Mouse (Mus musculus): ENCODE results near the gene Glis1. TPM values are rescaled to one million over a fixed set of nuclear protein-coding genes. Genes with fewer than 3 reads are reported as not detected.
A peak's percentile ranks its signal among the peaks of the same experiment; 100 is the strongest.

The Glis1 gene
- polyA plus RNA-seq, 1 experiment from 2014 or later = 6.3 TPM

GRCm38 (mm10) chr4:107458907-107459306 lies 24.5 kb downstream of the Glis1 start:
- 89% methylated on average over 17 of the region's 17 CpGs for WGBS
- Histone ChIP-seq H3K9me3 (ENCODE audit: control insufficient read depth, low read length) (no peaks in the 10 kb centered on the region), H3K27me3 (ENCODE audit: control insufficient read depth, insufficient read depth, low read length) (no peaks in the 10 kb centered on the region), H3K9ac (ENCODE audit: low read depth, low read length) (no peak overlapping the region), H3K36me3 (ENCODE audit: control insufficient read depth, insufficient read depth, low read length) (no peaks in the 10 kb centered on the region), H3K4me3 (ENCODE audit: low read depth, low read length) (no peak overlapping the region), H3K27ac (ENCODE audit: low read depth, low read length) (no peak overlapping the region), H3K4me2 (replicated peaks; ENCODE audit: low read depth, low read length) (no peak overlapping the region), H3K4me1 (replicated peaks; ENCODE audit: control insufficient read depth, insufficient read depth, low read length) (0 out of 2 replicates have a peak, but pooled peaks cover 2% of the 10 kb centered on the region)
- ATAC-seq (ENCODE audit: low FRiP score) = no peak
- no peak for DNase-seq (ENCODE audit: low spot score)

GRCm38 (mm10) chr4:107459461-107459860 lies 25.1 kb downstream of the Glis1 start:
- Histone ChIP-seq H3K27me3 (ENCODE audit: control insufficient read depth, insufficient read depth, low read length) (no peaks in the 10 kb centered on the region), H3K27ac (ENCODE audit: low read depth, low read length) (no peak overlapping the region), H3K4me1 (replicated peaks; ENCODE audit: control insufficient read depth, insufficient read depth, low read length) (0 out of 2 replicates have a peak, but pooled peaks cover 2% of the 10 kb centered on the region), H3K9me3 (ENCODE audit: control insufficient read depth, low read length) (no peaks in the 10 kb centered on the region), H3K4me3 (ENCODE audit: low read depth, low read length) (no peak overlapping the region), H3K9ac (ENCODE audit: low read depth, low read length) (no peak overlapping the region), H3K36me3 (ENCODE audit: control insufficient read depth, insufficient read depth, low read length) (no peaks in the 10 kb centered on the region), H3K4me2 (replicated peaks; ENCODE audit: low read depth, low read length) (no peak overlapping the region)
- 84% methylated on average over 2 of the region's 2 CpGs for WGBS
- DNase-seq (ENCODE audit: low spot score) (no peak), ATAC-seq (ENCODE audit: low FRiP score) (no peak)

- H3K36me3 ChIP-seq (ENCODE audit: control insufficient read depth, insufficient read depth, low read length) = no peaks in the 10 kb centered on the region
- no peak overlapping the region for H3K4me3 ChIP-seq (ENCODE audit: low read depth, low read length)
- no peak overlapping the region for H3K27ac ChIP-seq (ENCODE audit: low read depth, low read length)
- no peak overlapping the region for H3K9ac ChIP-seq (ENCODE audit: low read depth, low read length)
- peak; percentile 39 for DNase-seq (ENCODE audit: low spot score)
- H3K9me3 ChIP-seq (ENCODE audit: control insufficient read depth, low read length) = no peaks in the 10 kb centered on the region
- 73% methylated on average over 11 of the region's 11 CpGs for WGBS
- 0 out of 2 replicates have a peak, but pooled peaks cover 2% of the 10 kb centered on the region for H3K4me1 ChIP-seq (replicated peaks; ENCODE audit: control insufficient read depth, insufficient read depth, low read length)
- no peaks in the 10 kb centered on the region for H3K27me3 ChIP-seq (ENCODE audit: control insufficient read depth, insufficient read depth, low read length)
- ATAC-seq (ENCODE audit: low FRiP score) = no peak
- no peak overlapping the region for H3K4me2 ChIP-seq (replicated peaks; ENCODE audit: low read depth, low read length)
These were observed 26.1 kb downstream of the Glis1 start for GRCm38 (mm10) chr4:107460468-107460867.

- Histone ChIP-seq H3K9me3 (ENCODE audit: control insufficient read depth, low read length) (no peaks in the 10 kb centered on the region), H3K4me1 (replicated peaks; ENCODE audit: control insufficient read depth, insufficient read depth, low read length) (no peaks in the 10 kb centered on the region), H3K36me3 (ENCODE audit: control insufficient read depth, insufficient read depth, low read length) (no peaks in the 10 kb centered on the region), H3K27me3 (ENCODE audit: control insufficient read depth, insufficient read depth, low read length) (no peaks in the 10 kb centered on the region), H3K27ac (ENCODE audit: low read depth, low read length) (no peak overlapping the region), H3K9ac (ENCODE audit: low read depth, low read length) (no peak overlapping the region), H3K4me3 (ENCODE audit: low read depth, low read length) (no peak overlapping the region), H3K4me2 (replicated peaks; ENCODE audit: low read depth, low read length) (no peak overlapping the region)
- WGBS = 76% methylated on average over 7 of the region's 7 CpGs
- no peak for ATAC-seq (ENCODE audit: low FRiP score)
- DNase-seq (ENCODE audit: low spot score) = no peak
These were observed 33.4 kb downstream of the Glis1 start for GRCm38 (mm10) chr4:107467831-107468230.

- no peak overlapping the region for H3K4me3 ChIP-seq (ENCODE audit: low read depth, low read length)
- ATAC-seq (ENCODE audit: low FRiP score) = no peak
- no peak for DNase-seq (ENCODE audit: low spot score)
- no peaks in the 10 kb centered on the region for H3K9me3 ChIP-seq (ENCODE audit: control insufficient read depth, low read length)
- no peak overlapping the region for H3K27ac ChIP-seq (ENCODE audit: low read depth, low read length)
- no peaks in the 10 kb centered on the region for H3K36me3 ChIP-seq (ENCODE audit: control insufficient read depth, insufficient read depth, low read length)
- H3K4me1 ChIP-seq (replicated peaks; ENCODE audit: control insufficient read depth, insufficient read depth, low read length) = no peaks in the 10 kb centered on the region
- no peak overlapping the region for H3K9ac ChIP-seq (ENCODE audit: low read depth, low read length)
- no peak overlapping the region for H3K4me2 ChIP-seq (replicated peaks; ENCODE audit: low read depth, low read length)
- 58% methylated on average over 13 of the region's 13 CpGs for WGBS
- H3K27me3 ChIP-seq (ENCODE audit: control insufficient read depth, insufficient read depth, low read length) = no peaks in the 10 kb centered on the region
These were observed 33.9 kb downstream of the Glis1 start for GRCm38 (mm10) chr4:107468264-107468663.

GRCm38 (mm10) chr4:107468768-107469167 lies 34.4 kb downstream of the Glis1 start:
- H3K27ac ChIP-seq (ENCODE audit: low read depth, low read length) = no peak overlapping the region
- H3K36me3 ChIP-seq (ENCODE audit: control insufficient read depth, insufficient read depth, low read length) = no peaks in the 10 kb centered on the region
- DNase-seq (ENCODE audit: low spot score) (no peak), ATAC-seq (ENCODE audit: low FRiP score) (no peak)
- H3K9me3 ChIP-seq (ENCODE audit: control insufficient read depth, low read length) = no peaks in the 10 kb centered on the region
- no peak overlapping the region for H3K4me3 ChIP-seq (ENCODE audit: low read depth, low read length)
- no peaks in the 10 kb centered on the region for H3K4me1 ChIP-seq (replicated peaks; ENCODE audit: control insufficient read depth, insufficient read depth, low read length)
- H3K27me3 ChIP-seq (ENCODE audit: control insufficient read depth, insufficient read depth, low read length) = no peaks in the 10 kb centered on the region
- WGBS = 78% methylated on average over 11 of the region's 11 CpGs
- H3K9ac ChIP-seq (ENCODE audit: low read depth, low read length) = no peak overlapping the region
- no peak overlapping the region for H3K4me2 ChIP-seq (replicated peaks; ENCODE audit: low read depth, low read length)

GRCm38 (mm10) chr4:107476266-107476665 lies 41.9 kb downstream of the Glis1 start:
- H3K36me3 ChIP-seq (ENCODE audit: control insufficient read depth, insufficient read depth, low read length) = no peaks in the 10 kb centered on the region
- DNase-seq (ENCODE audit: low spot score) = no peak
- 67% methylated on average over 11 of the region's 11 CpGs for WGBS
- no peaks in the 10 kb centered on the region for H3K27me3 ChIP-seq (ENCODE audit: control insufficient read depth, insufficient read depth, low read length)
- no peaks in the 10 kb centered on the region for H3K4me1 ChIP-seq (replicated peaks; ENCODE audit: control insufficient read depth, insufficient read depth, low read length)
- H3K4me2 ChIP-seq (replicated peaks; ENCODE audit: low read depth, low read length) = no peak overlapping the region
- no peak overlapping the region for H3K9ac ChIP-seq (ENCODE audit: low read depth, low read length)
- H3K4me3 ChIP-seq (ENCODE audit: low read depth, low read length) = no peak overlapping the region
- no peak for ATAC-seq (ENCODE audit: low FRiP score)
- H3K9me3 ChIP-seq (ENCODE audit: control insufficient read depth, low read length) = no peaks in the 10 kb centered on the region
- H3K27ac ChIP-seq (ENCODE audit: low read depth, low read length) = no peak overlapping the region

- H3K27me3 ChIP-seq (ENCODE audit: control insufficient read depth, insufficient read depth, low read length) = no peaks in the 10 kb centered on the region
- 76% methylated on average over 5 of the region's 5 CpGs for WGBS
These were observed 44.6 kb downstream of the Glis1 start for GRCm38 (mm10) chr4:107479015-107479414.

GRCm38 (mm10) chr4:107482541-107482940 lies 48.1 kb downstream of the Glis1 start:
- DNase-seq (ENCODE audit: low spot score) = no peak
- no peak for ATAC-seq (ENCODE audit: low FRiP score)
- no peak overlapping the region for H3K4me3 ChIP-seq (ENCODE audit: low read depth, low read length)
- H3K4me1 ChIP-seq (replicated peaks; ENCODE audit: control insufficient read depth, insufficient read depth, low read length) = no peaks in the 10 kb centered on the region
- H3K27ac ChIP-seq (ENCODE audit: low read depth, low read length) = no peak overlapping the region
- H3K9ac ChIP-seq (ENCODE audit: low read depth, low read length) = no peak overlapping the region
- H3K27me3 ChIP-seq (ENCODE audit: control insufficient read depth, insufficient read depth, low read length) = no peaks in the 10 kb centered on the region
- 89% methylated on average over 2 of the region's 2 CpGs for WGBS
- no peaks in the 10 kb centered on the region for H3K36me3 ChIP-seq (ENCODE audit: control insufficient read depth, insufficient read depth, low read length)
- H3K9me3 ChIP-seq (ENCODE audit: control insufficient read depth, low read length) = no peaks in the 10 kb centered on the region
- no peak overlapping the region for H3K4me2 ChIP-seq (replicated peaks; ENCODE audit: low read depth, low read length)

More at GRCm38 (mm10) chr4:107479015-107479414, 44.6 kb downstream of the Glis1 start:
- no peaks in the 10 kb centered on the region for H3K4me1 ChIP-seq (replicated peaks; ENCODE audit: control insufficient read depth, insufficient read depth, low read length)
- H3K36me3 ChIP-seq (ENCODE audit: control insufficient read depth, insufficient read depth, low read length) = no peaks in the 10 kb centered on the region
- H3K9me3 ChIP-seq (ENCODE audit: control insufficient read depth, low read length) = no peaks in the 10 kb centered on the region
- ATAC-seq (ENCODE audit: low FRiP score) (no peak), DNase-seq (ENCODE audit: low spot score) (no peak)
- H3K27ac ChIP-seq (ENCODE audit: low read depth, low read length) = no peak overlapping the region
- H3K9ac ChIP-seq (ENCODE audit: low read depth, low read length) = no peak overlapping the region
- H3K4me2 ChIP-seq (replicated peaks; ENCODE audit: low read depth, low read length) = no peak overlapping the region
- H3K4me3 ChIP-seq (ENCODE audit: low read depth, low read length) = no peak overlapping the region
